Mouse (Mus musculus) liver, postnatal 0 days (tissue): ENCODE results near the gene Mmab. TPM values are rescaled to one million over a fixed set of nuclear protein-coding genes. Genes with fewer than 3 reads are reported as not detected.

Source experiments
- ATAC-seq: fragments of 200-750 bp; cut with Nextera tagmentation; 2 replicates; pipeline ENCODE4 v1.8.0; 2017; ENCODE audit warnings: mild to moderate bottlenecking, moderate library complexity
- DNase-seq: peaks from one replicate; pipeline ENCODE4 v3.0.0-alpha.2; 2016
- H3K27ac ChIP-seq: fragments of 300-500 bp; sonication (generic); 2 replicates; pipeline ENCODE4 v1.5.1; 2014; ENCODE audit warnings: antibody characterized with exemption, moderate library complexity, mild to moderate bottlenecking, low read depth
- H3K27me3 ChIP-seq: fragments of 300-500 bp; sonication (generic); 2 replicates; pipeline ENCODE4 v1.6.1; 2014; ENCODE audit warnings: low read length, control low read depth, mixed read lengths; ENCODE audit not compliant: insufficient read depth
- H3K36me3 ChIP-seq: fragments of 300-500 bp; sonication (generic); replicated peaks from 2 replicates; pipeline ENCODE4 v1.6.1; 2014; ENCODE audit warnings: mild to moderate bottlenecking, control low read depth, low read length, moderate library complexity, mixed read lengths; ENCODE audit not compliant: insufficient read depth
- H3K4me1 ChIP-seq: fragments of 300-500 bp; sonication (generic); 2 replicates; pipeline ENCODE4 v1.6.1; 2014; ENCODE audit warnings: antibody characterized with exemption, mild to moderate bottlenecking, control low read depth; ENCODE audit not compliant: insufficient read depth
- H3K4me2 ChIP-seq: fragments of 300-500 bp; sonication (generic); 2 replicates; pipeline ENCODE4 v1.6.1; 2014; ENCODE audit warnings: low read depth, mild to moderate bottlenecking, low read length, moderate library complexity, mixed read lengths
- H3K4me3 ChIP-seq: fragments of 300-500 bp; sonication (generic); 2 replicates; pipeline ENCODE4 v1.5.1; 2014; ENCODE audit warnings: low read depth, low read length
- H3K9ac ChIP-seq: fragments of 300-500 bp; sonication (generic); replicated peaks from 2 replicates; pipeline ENCODE4 v1.6.1; 2014; ENCODE audit warnings: mild to moderate bottlenecking, moderate library complexity
- H3K9me3 ChIP-seq: fragments of 300-500 bp; sonication (generic); 2 replicates; pipeline ENCODE4 v1.6.1; 2016; ENCODE audit warnings: mild to moderate bottlenecking, control low read depth, low read length, mixed read lengths
- CTCF ChIP-seq: sonication (generic); IDR thresholded peaks from 2 replicates; pipeline ENCODE4 v1.5.1; 2016; ENCODE audit warnings: antibody characterized with exemption, low read depth
- EP300 ChIP-seq: IDR thresholded peaks from 2 replicates; pipeline ENCODE4 v1.6.1; 2016; ENCODE audit warnings: antibody characterized with exemption, low read depth, mild to moderate bottlenecking
- WGBS: fragments of 180-500 bp; shearing (Covaris S2); extraction: QIAGEN DNeasy Blood & Tissue Kit; methylation state at CpG from one replicate; pipeline ENCODE4 v1.1.7; 2014; ENCODE audit not compliant: insufficient replicate concordance; 5-methylcytosine and 5-hydroxymethylcytosine counted together
- polyA plus RNA-seq: library from polyadenylated mRNA; unstranded; fragments of >200 nt; fragmentation: Nextera tagmentation; extraction: Ambion mirVana; gene quantifications from 2 replicates; pipeline ENCODE4 v1.2.1, GENCODE M21; 2015

Gene Mmab
- polyA plus RNA-seq, 1 experiment from 2014 or later: 4.5 TPM

- TF ChIP-seq CTCF: no peak
- no peak for TF ChIP-seq EP300
- H3K27me3 ChIP-seq: no peaks in the 10 kb centered on the region
- H3K4me3 ChIP-seq: no peak overlapping the region
- peaks cover 24% of the 10 kb centered on the region for H3K36me3 ChIP-seq
- no peak for DNase-seq
- peaks cover 6% of the 10 kb centered on the region; the same call in 1 of the 2 replicates for H3K4me1 ChIP-seq
- H3K9me3 ChIP-seq: no peaks in the 10 kb centered on the region
- H3K27ac ChIP-seq: no peak overlapping the region
- WGBS: 26% methylated on average over 5 of the region's 5 CpGs
- H3K4me2 ChIP-seq: no peak overlapping the region
- ATAC-seq: no peak
- no peak overlapping the region for H3K9ac ChIP-seq
Measured at GRCm38 (mm10) chr5:114422591-114422990, 21.3 kb downstream of the Mmab start.

GRCm38 (mm10) chr5:114421561-114422298 is 22.1 kb downstream of the Mmab start:
- 55% methylated on average over 11 of the region's 11 CpGs for WGBS
- Histone ChIP-seq H3K27ac (no peak overlapping the region), H3K9ac (no peak overlapping the region), H3K36me3 (peaks cover 33% of the 10 kb centered on the region), H3K4me3 (no peak overlapping the region), H3K4me2 (no peak overlapping the region), H3K9me3 (no peaks in the 10 kb centered on the region), H3K27me3 (no peaks in the 10 kb centered on the region), H3K4me1 (peaks cover 6% of the 10 kb centered on the region; the same call in 1 of the 2 replicates)
- DNase-seq (no peak), ATAC-seq (peak; percentile 46; the same call in 1 of the 2 replicates)
- TF ChIP-seq EP300: no peak
- no peak for TF ChIP-seq CTCF

GRCm38 (mm10) chr5:114418541-114418940 is 25.3 kb downstream of the Mmab start:
- H3K9ac ChIP-seq: no peak overlapping the region
- no peaks in the 10 kb centered on the region for H3K9me3 ChIP-seq
- no peak overlapping the region for H3K27ac ChIP-seq
- TF ChIP-seq CTCF (peak; percentile 48), EP300 (no peak)
- H3K36me3 ChIP-seq: peaks cover 58% of the 10 kb centered on the region
- no peaks in the 10 kb centered on the region for H3K27me3 ChIP-seq
- H3K4me2 ChIP-seq: no peak overlapping the region
- ATAC-seq: no peak
- 81% methylated on average over 8 of the region's 8 CpGs for WGBS
- no peak for DNase-seq
- no peak overlapping the region for H3K4me3 ChIP-seq
- peaks cover 6% of the 10 kb centered on the region; the same call in 1 of the 2 replicates for H3K4me1 ChIP-seq

- ATAC-seq (no peak), DNase-seq (no peak)
- H3K4me2 ChIP-seq: no peak overlapping the region
- no peak overlapping the region for H3K9ac ChIP-seq
- H3K4me1 ChIP-seq: 0 out of 2 replicates have a peak, but pooled peaks cover 3% of the 10 kb centered on the region
- TF ChIP-seq CTCF (no peak), EP300 (no peak)
- peaks cover 73% of the 10 kb centered on the region for H3K36me3 ChIP-seq
- no peaks in the 10 kb centered on the region for H3K9me3 ChIP-seq
- no peak overlapping the region for H3K27ac ChIP-seq
- H3K27me3 ChIP-seq: no peaks in the 10 kb centered on the region
- WGBS: 71% methylated on average over 8 of the region's 8 CpGs
- H3K4me3 ChIP-seq: no peak overlapping the region
Measured at GRCm38 (mm10) chr5:114416855-114417254, 27.0 kb downstream of the Mmab start.

GRCm38 (mm10) chr5:114415606-114416005 is 28.3 kb downstream of the Mmab start:
- H3K9ac ChIP-seq: no peak overlapping the region
- ATAC-seq (no peak), DNase-seq (no peak)
- TF ChIP-seq CTCF: no peak
- no peak for TF ChIP-seq EP300
- no peaks in the 10 kb centered on the region for H3K27me3 ChIP-seq
- no peak overlapping the region for H3K4me3 ChIP-seq
- no peaks in the 10 kb centered on the region for H3K9me3 ChIP-seq
- WGBS: 87% methylated on average over 5 of the region's 5 CpGs
- no peak overlapping the region for H3K27ac ChIP-seq
- no peak overlapping the region for H3K4me2 ChIP-seq
- H3K4me1 ChIP-seq: no peaks in the 10 kb centered on the region
- H3K36me3 ChIP-seq: peaks cover 84% of the 10 kb centered on the region

GRCm38 (mm10) chr5:114413067-114413735 is 30.7 kb downstream of the Mmab start:
- H3K36me3 ChIP-seq: peaks cover 89% of the 10 kb centered on the region
- peak; percentile 61 for ATAC-seq
- H3K27ac ChIP-seq: no peak overlapping the region
- DNase-seq: peak; percentile 27
- no peak overlapping the region for H3K4me3 ChIP-seq
- no peak for TF ChIP-seq CTCF
- no peak for TF ChIP-seq EP300
- WGBS: 77% methylated on average over 16 of the region's 16 CpGs
- no peaks in the 10 kb centered on the region for H3K27me3 ChIP-seq
- H3K9ac ChIP-seq: no peak overlapping the region
- H3K9me3 ChIP-seq: no peaks in the 10 kb centered on the region
- no peak overlapping the region for H3K4me2 ChIP-seq
- H3K4me1 ChIP-seq: no peaks in the 10 kb centered on the region
